In genomic region chr10:40629140-40629539, GRCm38 (mm10) we compare ENCODE assay signal across 8 mouse cellular contexts. TPM values are rescaled to one million over a fixed set of nuclear protein-coding genes. Genes with fewer than 3 reads are reported as not detected.
DNase-seq lines count a peak whose midpoint lies in the region; ATAC-seq and TF ChIP-seq lines count a peak whose summit lies in the region.

No protein-coding gene starts in this region.

- WGBS in embryonic facial prominence, embryonic 11.5 days, result 76% methylated on average over 7 of the region's 7 CpGs
- 63% methylated on average over 7 of the region's 7 CpGs for WGBS in liver, embryonic 14.5 days (ENCODE audit: insufficient replicate concordance)
- WGBS in stomach, embryonic 16.5 days, result 76% methylated on average over 7 of the region's 7 CpGs
- 71% methylated on average over 7 of the region's 7 CpGs for WGBS in hindbrain, embryonic 13.5 days

- H3K4me1 ChIP-seq in embryonic facial prominence, embryonic 11.5 days (ENCODE audit: control insufficient read depth, insufficient read depth, low read length), result no peaks in the 10 kb centered on the region
- no peaks in the 10 kb centered on the region for H3K4me1 ChIP-seq in liver, embryonic 14.5 days (replicated peaks; ENCODE audit: control insufficient read depth in 2 of 2, insufficient read depth in 2 of 2, low read length in 1 of 2)
- H3K4me1 ChIP-seq in stomach, embryonic 16.5 days (ENCODE audit: control insufficient read depth, insufficient read depth, low read length), result 0 out of 2 replicates have a peak, but pooled peaks cover 3% of the 10 kb centered on the region
- peaks cover 5% of the 10 kb centered on the region; the same call in 1 of the 2 replicates for H3K4me1 ChIP-seq in hindbrain, embryonic 13.5 days (replicated peaks)

- H3K4me2 ChIP-seq in embryonic facial prominence, embryonic 11.5 days (ENCODE audit: low read depth, low read length), result no peak overlapping the region
- no peak overlapping the region for H3K4me2 ChIP-seq in liver, embryonic 14.5 days (ENCODE audit: low read depth)
- no peak overlapping the region for H3K4me2 ChIP-seq in stomach, embryonic 16.5 days (ENCODE audit: low read depth, low read length)
- no peak overlapping the region for H3K4me2 ChIP-seq in hindbrain, embryonic 13.5 days

- no peaks in the 10 kb centered on the region for H3K9me3 ChIP-seq in embryonic facial prominence, embryonic 11.5 days (replicated peaks; ENCODE audit: control insufficient read depth, low read length)
- no peaks in the 10 kb centered on the region for H3K9me3 ChIP-seq in liver, embryonic 14.5 days (ENCODE audit: control insufficient read depth, low read length)
- no peaks in the 10 kb centered on the region for H3K9me3 ChIP-seq in stomach, embryonic 16.5 days (replicated peaks; ENCODE audit: control insufficient read depth, low read length)
- H3K9me3 ChIP-seq in hindbrain, embryonic 13.5 days, result 0 out of 2 replicates have a peak, but pooled peaks cover 3% of the 10 kb centered on the region

- no peak for ATAC-seq in cerebellum, adult (ENCODE audit: insufficient number of reproducible peaks, low FRiP score, low TSS enrichment)
- ATAC-seq in embryonic facial prominence, embryonic 11.5 days (replicated peaks; ENCODE audit: insufficient number of reproducible peaks, low FRiP score, low TSS enrichment, low read depth), result no peak
- no peak for ATAC-seq in liver, embryonic 14.5 days (ENCODE audit: insufficient read depth)
- 0 out of 2 replicates have a peak, but pooled peaks have one; percentile 7 for ATAC-seq in stomach, embryonic 16.5 days (ENCODE audit: insufficient read depth, low FRiP score)
- ATAC-seq in hindbrain, embryonic 13.5 days (ENCODE audit: low FRiP score), result no peak

- TF ChIP-seq EP300 in liver, embryonic 14.5 days (IDR thresholded peaks at IDR 0.05; ENCODE audit: low read depth), result no peak

- no peak overlapping the region for H3K4me3 ChIP-seq in embryonic facial prominence, embryonic 11.5 days (ENCODE audit: low read depth, low read length)
- no peak overlapping the region for H3K4me3 ChIP-seq in liver, embryonic 14.5 days (ENCODE audit: insufficient read depth in 1 of 2, low read depth in 2 of 2, low read length in 2 of 2)
- no peak overlapping the region for H3K4me3 ChIP-seq in stomach, embryonic 16.5 days (replicated peaks; ENCODE audit: low read length)
- no peak overlapping the region for H3K4me3 ChIP-seq in hindbrain, embryonic 13.5 days

- no peak overlapping the region for H3K9ac ChIP-seq in embryonic facial prominence, embryonic 11.5 days (replicated peaks; ENCODE audit: low read length)
- no peak overlapping the region for H3K9ac ChIP-seq in liver, embryonic 14.5 days (replicated peaks)
- H3K9ac ChIP-seq in stomach, embryonic 16.5 days (ENCODE audit: low read length), result no peak overlapping the region
- H3K9ac ChIP-seq in hindbrain, embryonic 13.5 days, result no peak overlapping the region

- DNase-seq in cerebellum, adult 11 months, result peak; percentile 55
- DNase-seq in ovary, postnatal 36 days (ENCODE audit: low spot score), result peak; percentile 56
- no peak for DNase-seq in ovary, postnatal 10 days (ENCODE audit: low spot score)
- peak; percentile 38 for DNase-seq in embryonic facial prominence, embryonic 11.5 days (ENCODE audit: low spot score)
- DNase-seq in liver, embryonic 14.5 days (ENCODE audit: low read depth in 3 of 3, low spot score in 3 of 3), result peak in 2 of 3 experiments; percentile 4 to 11

- TF ChIP-seq CTCF in liver, embryonic 14.5 days (IDR thresholded peaks at IDR 0.05; ENCODE audit: low read depth), result peak; percentile 84

- H3K27ac ChIP-seq in embryonic facial prominence, embryonic 11.5 days (replicated peaks; ENCODE audit: low read depth, low read length), result no peak overlapping the region
- H3K27ac ChIP-seq in liver, embryonic 14.5 days, result no peak overlapping the region
- no peak overlapping the region for H3K27ac ChIP-seq in stomach, embryonic 16.5 days (ENCODE audit: low read length)
- no peak overlapping the region for H3K27ac ChIP-seq in hindbrain, embryonic 13.5 days

- H3K27me3 ChIP-seq in embryonic facial prominence, embryonic 11.5 days (ENCODE audit: control insufficient read depth, insufficient read depth, low read length), result no peaks in the 10 kb centered on the region
- H3K27me3 ChIP-seq in liver, embryonic 14.5 days (ENCODE audit: control insufficient read depth, insufficient read depth, low read length), result no peaks in the 10 kb centered on the region
- no peaks in the 10 kb centered on the region for H3K27me3 ChIP-seq in stomach, embryonic 16.5 days (ENCODE audit: control insufficient read depth, insufficient read depth, low read length)
- H3K27me3 ChIP-seq in hindbrain, embryonic 13.5 days, result no peaks in the 10 kb centered on the region

- no peaks in the 10 kb centered on the region for H3K36me3 ChIP-seq in embryonic facial prominence, embryonic 11.5 days (replicated peaks; ENCODE audit: control insufficient read depth, insufficient read depth, low read depth, low read length)
- no peaks in the 10 kb centered on the region for H3K36me3 ChIP-seq in liver, embryonic 14.5 days (replicated peaks; ENCODE audit: control insufficient read depth, insufficient read depth, low read depth)
- H3K36me3 ChIP-seq in stomach, embryonic 16.5 days (ENCODE audit: control insufficient read depth, insufficient read depth, low read length), result no peaks in the 10 kb centered on the region
- no peaks in the 10 kb centered on the region for H3K36me3 ChIP-seq in hindbrain, embryonic 13.5 days

RNA-seq across cellular contexts. Expression of gene Ddo, which starts 0.7 kb away (rescaled TPM):
- polyA plus RNA-seq in embryonic facial prominence, embryonic 11.5 days (2014; fragmentation: Nextera tagmentation; extraction: Ambion mirVana), result 0.20 TPM in 1 of 2 replicates, not detected in the other
- 0.02 TPM in 2 replicates for polyA plus RNA-seq in liver, embryonic 14.5 days (2012; rRNA removed)
- polyA plus RNA-seq in liver, embryonic 14.5 days (2014; fragmentation: Nextera tagmentation; extraction: Ambion mirVana), result not detected in 2 replicates
- polyA plus RNA-seq in stomach, embryonic 16.5 days (2015; fragmentation: Nextera tagmentation; extraction: Ambion mirVana), result 0.92 and 1.3 TPM in 2 replicates
- polyA plus RNA-seq in hindbrain, embryonic 13.5 days (2015; fragmentation: Nextera tagmentation; extraction: Ambion mirVana), result 0.69 and 1.5 TPM in 2 replicates

RNA-seq across cellular contexts. Expression of gene Mettl24, which starts 53.9 kb away (rescaled TPM):
- 0.81 and 0.98 TPM in 2 replicates for polyA plus RNA-seq in embryonic facial prominence, embryonic 11.5 days (2014; fragmentation: Nextera tagmentation; extraction: Ambion mirVana)
- 0.11 and 0.18 TPM in 2 replicates for polyA plus RNA-seq in liver, embryonic 14.5 days (2012; rRNA removed)
- 0.33 and 0.71 TPM in 2 replicates for polyA plus RNA-seq in liver, embryonic 14.5 days (2014; fragmentation: Nextera tagmentation; extraction: Ambion mirVana)
- 2.1 and 2.3 TPM in 2 replicates for polyA plus RNA-seq in stomach, embryonic 16.5 days (2015; fragmentation: Nextera tagmentation; extraction: Ambion mirVana)
- polyA plus RNA-seq in hindbrain, embryonic 13.5 days (2015; fragmentation: Nextera tagmentation; extraction: Ambion mirVana), result 0.58 and 0.64 TPM in 2 replicates

RNA-seq across cellular contexts. Expression of gene Slc22a16, which starts 59.0 kb away (rescaled TPM):
- polyA plus RNA-seq in embryonic facial prominence, embryonic 11.5 days (2014; fragmentation: Nextera tagmentation; extraction: Ambion mirVana), result not detected in 2 replicates
- not detected in 2 replicates for polyA plus RNA-seq in liver, embryonic 14.5 days (2012; rRNA removed)
- not detected in 2 replicates for polyA plus RNA-seq in liver, embryonic 14.5 days (2014; fragmentation: Nextera tagmentation; extraction: Ambion mirVana)
- not detected in 2 replicates for polyA plus RNA-seq in stomach, embryonic 16.5 days (2015; fragmentation: Nextera tagmentation; extraction: Ambion mirVana)
- polyA plus RNA-seq in hindbrain, embryonic 13.5 days (2015; fragmentation: Nextera tagmentation; extraction: Ambion mirVana), result not detected in 2 replicates
